Mouse (Mus musculus) thymus, postnatal 25 days (tissue): ENCODE data around the gene Polr3g.
"Not testable (repeated sequence)": the region's sequence is repeated elsewhere in the genome, so short reads cannot be mapped to it uniquely, and the experiment has no call there.

Source experiments
- DNase-seq: peaks from one replicate; pipeline ENCODE4 v3.0.0; 2022

The Polr3g gene

GRCm38 (mm10) chr13:81628631-81629190 lies 82.1 kb downstream of the Polr3g start:
- no peak for DNase-seq

GRCm38 (mm10) chr13:81627861-81628260 lies 83.0 kb downstream of the Polr3g start:
- DNase-seq = not testable (repeated sequence)
